Mouse (Mus musculus): Measurements from ENCODE around the gene Gdf3.

DNA sequence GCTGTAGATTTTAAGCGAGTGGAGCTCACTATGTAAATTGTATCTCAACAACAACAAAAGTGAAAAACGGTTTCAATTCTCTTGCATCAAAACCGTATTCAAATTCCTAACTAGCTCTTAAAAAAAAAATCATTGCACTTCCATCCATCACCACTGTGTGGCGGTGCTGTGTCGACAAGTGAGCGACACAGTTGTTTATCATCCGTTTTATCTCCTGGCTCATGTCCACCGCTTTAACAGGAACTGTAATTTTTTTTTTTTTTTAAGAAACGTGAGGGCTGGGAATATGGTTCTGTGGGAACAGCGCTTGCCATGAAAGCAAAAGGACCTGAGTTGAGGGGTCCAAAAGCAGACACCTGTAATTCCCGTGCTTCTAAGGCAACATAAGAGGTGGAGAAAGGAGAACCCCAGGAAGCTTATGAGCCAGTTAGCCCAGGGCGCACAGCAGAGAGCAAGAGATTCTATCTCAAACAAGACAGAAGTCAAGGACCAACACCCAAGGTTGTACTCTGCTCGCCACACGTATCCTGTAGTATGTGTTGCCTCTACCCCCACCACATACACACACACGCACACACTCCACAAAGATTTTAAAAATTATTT, 52.8 kb downstream of the Gdf3 start:
- TF ChIP-seq TAL1 (IDR thresholded peaks at IDR 0.05; ENCODE audit: low read length) (no peak), GATA1 (IDR thresholded peaks at IDR 0.05; ENCODE audit: low read length) (no peak)

Measured in erythroblast, embryonic 14.5 days (primary cell).